Mouse (Mus musculus): ENCODE data around the gene Kat6b.
"Not testable (repeated sequence)": the region's sequence is repeated elsewhere in the genome, so short reads cannot be mapped to it uniquely, and the experiment has no call there.

DNA sequence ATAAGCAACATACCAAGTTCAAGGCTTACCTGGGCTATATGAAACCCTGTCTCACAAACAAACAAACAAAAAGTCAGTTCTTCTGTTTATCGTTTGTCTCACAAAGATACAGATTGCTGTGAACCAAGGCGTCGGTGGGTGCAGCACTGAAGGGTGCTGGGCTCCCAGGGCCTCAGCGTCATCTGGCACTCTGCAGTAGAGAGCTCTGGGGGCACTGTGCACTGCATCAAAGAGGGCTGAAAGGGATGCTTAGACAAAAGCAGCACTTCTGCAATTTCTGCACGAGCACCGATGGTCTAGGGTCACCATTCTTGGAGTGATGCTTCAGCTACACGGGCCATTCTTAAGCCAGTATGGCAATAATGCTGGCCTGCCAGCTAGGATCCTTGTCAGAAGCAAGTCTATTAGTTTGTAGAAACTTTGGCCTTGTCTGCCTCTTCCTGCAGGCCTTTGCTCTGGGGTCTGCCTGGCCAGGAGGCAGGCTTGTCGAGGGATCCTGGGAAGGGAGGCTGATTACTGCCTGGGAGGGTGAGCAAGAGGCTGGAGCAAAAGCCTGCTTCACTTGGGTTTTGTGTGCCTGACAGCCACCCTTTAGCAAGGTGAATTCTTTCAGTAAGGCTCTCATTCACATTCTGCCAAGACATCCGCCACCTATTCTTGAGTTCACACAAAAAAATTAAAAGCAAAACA lies 7.3 kb downstream of the Kat6b start:
- TF ChIP-seq POLR2A, CTCF (IDR thresholded peaks at IDR 0.05; ENCODE audit: insufficient read depth, low read depth, low read length): not testable (repeated sequence)
